Mouse (Mus musculus) splenic B cell, adult 2 months (primary cell): ENCODE results near the gene Popdc3.
"Not testable (repeated sequence)": the region's sequence is repeated elsewhere in the genome, so short reads cannot be mapped to it uniquely, and the experiment has no call there.

ENCODE experiments used
- DNase-seq: peaks from one replicate; pipeline ENCODE4 v3.0.0-alpha.2; 2011; ENCODE audit warnings: low read depth, low spot score
- H3K27me3 ChIP-seq: 2 replicates; pipeline ENCODE4 v1.6.1; 2012; ENCODE audit warnings: mild to moderate bottlenecking, low read length, moderate library complexity, mixed read lengths; ENCODE audit not compliant: control insufficient read depth, poor library complexity, insufficient read depth, severe bottlenecking
- H3K36me3 ChIP-seq: 2 replicates; pipeline ENCODE4 v1.6.1; 2012; ENCODE audit warnings: mild to moderate bottlenecking, low read length, moderate library complexity, mixed read lengths; ENCODE audit not compliant: control insufficient read depth, poor library complexity, insufficient read depth, severe bottlenecking

Gene Popdc3

GRCm38 (mm10) chr10:45314865-45315264 is 137.0 kb downstream of the Popdc3 start:
- Histone ChIP-seq H3K36me3 (no peaks in the 10 kb centered on the region), H3K27me3 (no peaks in the 10 kb centered on the region)
- no peak for DNase-seq

- no peaks in the 10 kb centered on the region for H3K36me3 ChIP-seq
- H3K27me3 ChIP-seq, result no peaks in the 10 kb centered on the region
- no peak for DNase-seq
Measured at GRCm38 (mm10) chr10:45318922-45319321, 141.0 kb downstream of the Popdc3 start.

DNA sequence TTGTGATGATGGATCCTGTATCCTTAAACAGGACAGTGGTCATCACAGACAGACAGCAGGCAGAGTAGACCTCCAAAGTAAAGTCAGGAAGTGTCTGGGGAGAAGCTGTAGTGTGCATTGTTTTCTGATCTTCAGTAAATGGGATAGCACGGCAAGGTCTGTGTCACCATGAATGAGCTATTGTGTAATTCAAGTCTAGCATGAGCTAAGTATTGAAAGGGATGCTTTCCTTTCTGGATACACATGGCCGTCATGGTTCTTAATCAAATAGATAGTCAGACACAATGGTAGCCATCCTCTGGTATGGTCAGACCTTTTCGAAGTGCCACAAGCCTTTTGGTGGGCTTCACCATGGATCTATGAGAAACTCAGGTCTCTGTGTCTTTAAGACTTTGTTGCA is 142.4 kb downstream of the Popdc3 start:
- DNase-seq, result no peak
- Histone ChIP-seq H3K36me3 (no peaks in the 10 kb centered on the region), H3K27me3 (no peaks in the 10 kb centered on the region)

DNA sequence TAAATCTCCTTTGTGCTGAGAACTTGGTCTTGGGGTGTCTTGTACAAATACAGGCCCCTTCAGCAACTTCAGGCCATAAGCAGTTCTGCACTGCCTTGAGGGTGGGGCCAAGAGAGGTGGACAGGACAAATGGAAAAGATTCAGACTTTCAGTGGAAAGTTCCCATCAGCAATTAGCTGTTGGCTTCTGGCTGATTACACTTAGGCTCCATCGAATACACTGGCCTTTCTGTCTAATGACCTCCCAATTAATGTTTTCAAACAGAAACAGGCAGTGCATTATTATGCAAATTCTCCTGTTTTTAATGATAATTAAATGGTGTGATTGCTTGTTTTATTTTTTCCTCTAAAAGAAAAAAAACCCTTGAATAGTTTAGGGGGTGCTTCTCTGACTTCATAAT is 146.3 kb downstream of the Popdc3 start:
- Histone ChIP-seq H3K36me3 (no peaks in the 10 kb centered on the region), H3K27me3 (no peaks in the 10 kb centered on the region)
- no peak for DNase-seq

GRCm38 (mm10) chr10:45328196-45329000 is 150.5 kb downstream of the Popdc3 start:
- no peak for DNase-seq
- H3K27me3 ChIP-seq, result no peaks in the 10 kb centered on the region

DNA sequence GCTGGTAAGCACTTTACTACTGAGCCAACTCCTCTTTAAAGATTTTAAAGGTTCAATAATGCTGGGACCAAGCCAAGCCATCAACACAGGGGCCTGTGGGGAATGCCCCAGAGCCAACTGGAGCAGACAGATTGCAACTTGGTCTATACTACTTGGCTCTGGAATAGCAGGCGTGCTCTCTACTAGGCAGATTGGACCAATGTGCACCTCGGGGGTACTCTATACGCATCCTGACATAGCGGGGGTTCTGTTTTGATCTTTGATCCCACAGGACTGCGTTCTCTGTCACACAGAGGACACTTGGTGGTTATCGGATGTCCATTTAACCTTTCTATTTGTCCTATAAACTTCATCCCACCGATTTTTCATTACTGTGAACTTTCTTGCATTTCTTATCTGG is 157.0 kb downstream of the Popdc3 start:
- Histone ChIP-seq H3K27me3 (0 out of 2 replicates have a peak, but pooled peaks cover 3% of the 10 kb centered on the region), H3K36me3 (no peaks in the 10 kb centered on the region)
- no peak for DNase-seq

More at GRCm38 (mm10) chr10:45328196-45329000, 150.5 kb downstream of the Popdc3 start:
- H3K36me3 ChIP-seq, result no peaks in the 10 kb centered on the region

DNA sequence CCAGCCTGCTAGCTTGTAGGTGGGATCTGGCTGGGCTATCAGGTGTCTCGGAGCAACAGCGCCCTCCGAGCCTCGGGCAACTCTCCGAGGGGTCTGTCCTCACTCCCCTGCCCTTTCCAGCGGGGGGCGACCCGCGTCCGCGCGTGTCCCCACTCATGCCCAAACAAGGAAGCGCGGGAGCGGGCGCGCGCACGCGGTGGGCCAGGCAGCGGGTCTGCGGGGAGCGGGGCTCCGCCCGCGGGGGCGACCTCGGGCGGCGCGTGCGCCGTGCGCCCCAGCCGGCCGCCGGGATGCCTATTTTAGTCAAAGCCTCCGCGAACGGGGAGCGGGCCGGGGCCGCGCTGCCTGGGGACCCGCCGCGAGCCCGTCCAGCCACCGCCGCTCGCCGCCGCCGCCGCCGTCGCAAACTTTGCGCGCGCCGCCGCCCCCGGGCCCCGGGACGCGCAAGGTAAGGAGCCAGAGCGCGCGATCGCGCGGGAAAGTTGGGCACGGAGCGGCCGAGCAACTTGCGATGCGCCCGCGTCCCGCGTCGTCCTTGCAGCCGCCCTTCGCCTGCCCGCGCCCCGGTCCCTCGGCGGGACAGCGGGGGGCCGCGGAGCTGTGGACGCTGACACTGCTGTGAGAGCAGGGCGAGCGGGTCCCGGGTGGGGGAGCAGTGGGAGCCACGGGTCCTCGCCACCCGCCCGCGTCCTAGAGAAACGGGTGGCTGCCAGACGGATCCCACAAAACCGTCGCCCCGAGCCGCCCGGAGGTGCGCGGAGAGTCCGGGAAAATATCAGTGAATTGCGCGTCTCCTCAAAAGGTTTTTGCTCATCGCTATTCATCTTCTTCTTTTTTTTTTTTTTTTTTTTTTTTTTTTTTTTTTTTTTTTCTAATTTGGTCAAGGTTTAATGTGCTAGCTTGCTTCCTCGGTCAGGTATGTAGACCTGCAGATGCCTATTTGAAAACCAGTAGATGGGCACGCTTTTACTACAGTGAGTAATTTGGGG is 157.8 kb downstream of the Popdc3 start, which contains the start of gene Bves:
TSS of gene Bves (plus strand) at position 339 of the 989 bp plus-strand sequence.
- DNase-seq, result no peak
- Histone ChIP-seq H3K36me3 (no peaks in the 10 kb centered on the region), H3K27me3 (0 out of 2 replicates have a peak, but pooled peaks cover 3% of the 10 kb centered on the region)

GRCm38 (mm10) chr10:45339106-45339505 is 161.2 kb downstream of the Popdc3 start:
- H3K27me3 ChIP-seq, result 0 out of 2 replicates have a peak, but pooled peaks cover 3% of the 10 kb centered on the region
- no peaks in the 10 kb centered on the region for H3K36me3 ChIP-seq
- DNase-seq, result no peak

- peak; percentile 4 for DNase-seq
- H3K27me3 ChIP-seq, result no peaks in the 10 kb centered on the region
- H3K36me3 ChIP-seq, result no peaks in the 10 kb centered on the region
Measured at GRCm38 (mm10) chr10:45344381-45344780, 166.5 kb downstream of the Popdc3 start.

GRCm38 (mm10) chr10:45345217-45345616 is 167.3 kb downstream of the Popdc3 start:
- Histone ChIP-seq H3K36me3 (no peaks in the 10 kb centered on the region), H3K27me3 (no peaks in the 10 kb centered on the region)
- no peak for DNase-seq

DNA sequence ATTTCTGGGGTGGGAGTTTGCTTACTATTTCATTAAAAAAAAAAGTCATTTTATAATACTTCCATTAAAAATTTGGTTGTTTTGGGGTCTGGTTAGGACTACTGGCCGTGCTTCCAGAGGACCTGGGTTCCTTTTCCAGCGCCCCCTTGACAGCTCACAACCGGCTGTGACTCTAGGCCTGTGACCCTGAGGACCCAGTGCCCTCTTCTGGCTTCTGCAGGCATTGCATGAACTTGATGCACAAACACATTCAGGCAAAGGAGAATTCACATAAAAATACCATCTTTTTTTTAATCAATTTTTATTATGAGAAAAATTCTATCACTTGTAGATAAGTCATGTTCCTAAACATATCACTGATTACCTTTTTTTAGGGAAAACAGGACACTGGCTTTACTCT is 170.2 kb downstream of the Popdc3 start:
- not testable (repeated sequence) for H3K36me3 ChIP-seq, DNase-seq, H3K27me3 ChIP-seq

DNA sequence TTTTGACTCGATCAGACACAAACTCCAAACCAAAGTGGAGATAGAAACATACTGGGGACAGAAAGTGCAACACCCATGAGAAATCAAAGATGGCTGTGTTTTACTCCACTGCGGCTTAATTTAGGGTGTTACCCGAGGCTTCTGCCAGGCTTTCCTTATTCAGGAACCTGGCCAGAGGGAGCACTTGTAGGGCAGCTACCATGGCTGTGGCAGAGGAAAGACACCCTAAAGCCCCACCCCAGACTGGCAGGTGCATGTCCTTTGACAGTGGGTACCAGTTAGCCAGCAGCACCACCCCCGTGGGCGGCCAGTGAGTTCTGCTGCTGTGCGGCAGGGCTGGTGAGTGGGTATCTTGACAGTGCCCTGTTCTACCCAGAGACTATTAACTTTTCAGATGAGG is 178.2 kb downstream of the Popdc3 start:
- H3K27me3 ChIP-seq, result no peaks in the 10 kb centered on the region
- H3K36me3 ChIP-seq, result no peaks in the 10 kb centered on the region
- no peak for DNase-seq

- no peak for DNase-seq
- Histone ChIP-seq H3K27me3 (no peaks in the 10 kb centered on the region), H3K36me3 (no peaks in the 10 kb centered on the region)
Measured at GRCm38 (mm10) chr10:45363396-45363795, 185.5 kb downstream of the Popdc3 start.

GRCm38 (mm10) chr10:45366987-45367705 is 189.2 kb downstream of the Popdc3 start:
- DNase-seq, result no peak
- Histone ChIP-seq H3K27me3 (no peaks in the 10 kb centered on the region), H3K36me3 (no peaks in the 10 kb centered on the region)
